Mouse (Mus musculus) lung, postnatal 4 days (tissue): Measurements from ENCODE around the gene Dnah17.

Experiments used
- DNase-seq, 2 experiments: peaks; one replicate each; pipeline ENCODE4 v3.0.0; 2021

Gene Dnah17

DNA sequence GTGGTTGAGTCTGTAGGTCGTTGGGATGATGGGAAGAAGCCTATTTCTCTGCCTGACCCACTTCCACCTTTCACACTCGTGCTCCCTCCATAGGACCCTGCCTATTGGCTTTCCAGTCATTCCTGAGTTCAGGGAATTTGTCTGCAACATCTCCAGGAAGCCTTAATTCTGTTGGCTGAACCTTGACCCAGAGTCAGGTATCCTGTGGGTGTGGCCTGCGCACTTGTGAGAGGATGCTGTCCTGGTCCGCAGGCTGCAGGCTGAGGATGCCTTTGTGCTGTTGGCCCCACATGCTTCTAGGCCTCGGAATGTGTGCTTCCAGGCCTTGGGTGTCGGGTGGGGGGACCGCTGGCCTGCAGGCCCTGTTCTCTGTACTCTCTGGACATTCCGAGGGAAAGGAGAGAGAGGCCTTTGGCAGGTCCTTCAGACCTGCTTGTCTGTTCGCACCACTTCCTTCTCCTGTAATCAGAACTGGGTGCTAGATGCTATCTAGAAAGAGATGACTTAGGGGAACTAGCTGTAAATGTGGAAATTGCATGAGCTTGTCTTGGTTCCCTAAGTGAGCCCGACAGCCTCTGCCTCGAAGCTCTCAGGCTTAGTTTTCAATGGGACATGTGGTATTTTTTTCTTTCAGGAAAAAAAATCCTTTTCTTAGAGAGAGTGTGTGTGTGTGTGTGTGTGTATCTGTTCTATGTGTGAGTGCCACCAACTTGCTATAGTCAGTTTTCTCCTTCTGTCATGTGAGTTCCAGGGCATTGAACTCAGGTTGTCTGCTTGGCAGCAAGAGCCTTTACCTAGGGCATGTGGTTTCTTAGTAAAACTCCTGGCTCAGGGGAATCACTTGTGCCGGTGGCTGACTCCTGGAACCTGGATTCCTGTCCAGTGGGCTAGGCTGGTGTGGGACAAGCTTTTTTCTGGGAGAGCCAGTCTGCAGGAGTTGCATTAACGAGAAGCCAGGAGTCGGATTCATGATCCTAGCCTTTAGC lies 137.0 kb downstream of the Dnah17 start:
- no peak for DNase-seq

DNA sequence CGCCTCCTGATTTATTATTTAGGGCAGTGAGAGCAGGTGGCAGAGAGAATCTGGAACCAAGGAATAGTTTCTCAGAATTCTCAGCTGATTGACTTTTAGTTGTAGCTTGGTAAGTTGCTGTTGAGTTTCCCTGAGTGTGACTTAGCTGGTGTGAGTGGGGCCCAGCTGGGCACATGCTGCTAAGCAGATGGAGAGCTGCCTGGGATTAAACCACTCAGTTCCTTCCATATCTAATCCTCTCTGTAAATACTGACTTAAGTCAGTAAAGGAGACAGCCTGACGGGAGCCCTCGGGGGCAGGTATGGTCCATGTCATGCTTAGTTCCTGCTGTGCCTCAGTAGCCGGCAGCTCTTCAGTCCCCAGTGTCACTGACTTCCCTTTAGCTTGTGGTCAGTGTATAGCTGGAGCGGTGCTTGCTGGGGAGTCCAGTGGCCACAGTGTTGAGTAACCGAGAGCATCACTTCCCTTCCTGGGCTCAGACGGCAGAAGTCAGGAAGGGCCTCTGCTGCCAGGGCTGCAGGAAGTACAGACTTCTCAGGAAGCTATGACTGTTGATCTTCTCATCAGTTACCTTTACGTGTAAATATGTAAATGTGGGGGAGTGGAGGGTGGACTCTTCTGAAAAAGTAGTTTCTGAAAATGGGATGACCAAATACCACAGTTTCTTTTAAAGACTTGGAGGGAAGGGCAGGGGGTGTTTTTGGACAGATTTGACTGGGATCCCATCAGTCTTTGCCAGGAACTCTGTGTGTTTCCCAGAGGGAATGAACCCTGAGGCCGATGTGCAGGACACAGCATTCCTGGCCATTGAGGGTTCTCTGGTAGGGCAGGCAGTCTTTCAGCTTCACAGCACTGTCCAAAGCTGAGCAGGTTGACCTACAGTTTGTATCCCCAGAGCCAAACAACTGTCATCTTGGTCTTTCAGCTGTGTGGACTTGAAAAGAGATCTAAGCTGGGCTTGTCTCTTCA lies 138.6 kb downstream of the Dnah17 start:
- DNase-seq = peak; percentile 73 to 81

DNA sequence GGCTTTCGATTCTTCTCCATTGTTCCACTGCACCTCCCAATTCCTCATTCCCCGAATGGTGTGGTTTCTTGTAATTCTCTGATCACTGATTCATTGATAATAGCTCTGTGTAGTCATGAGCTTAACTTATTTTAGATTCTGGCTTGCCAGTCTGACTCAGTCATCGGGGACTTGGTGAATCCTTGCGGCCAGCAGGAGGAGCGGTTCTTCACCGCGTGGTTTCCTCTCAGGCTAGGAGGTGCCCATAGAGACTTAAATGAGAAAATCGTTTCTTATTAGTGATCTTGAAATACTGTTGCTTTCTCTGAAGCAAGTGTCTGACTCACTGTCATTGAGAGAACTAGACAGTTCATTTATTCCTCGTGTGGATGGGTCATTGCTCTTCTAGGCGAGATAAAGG lies 140.5 kb downstream of the Dnah17 start:
- no peak for DNase-seq

DNA sequence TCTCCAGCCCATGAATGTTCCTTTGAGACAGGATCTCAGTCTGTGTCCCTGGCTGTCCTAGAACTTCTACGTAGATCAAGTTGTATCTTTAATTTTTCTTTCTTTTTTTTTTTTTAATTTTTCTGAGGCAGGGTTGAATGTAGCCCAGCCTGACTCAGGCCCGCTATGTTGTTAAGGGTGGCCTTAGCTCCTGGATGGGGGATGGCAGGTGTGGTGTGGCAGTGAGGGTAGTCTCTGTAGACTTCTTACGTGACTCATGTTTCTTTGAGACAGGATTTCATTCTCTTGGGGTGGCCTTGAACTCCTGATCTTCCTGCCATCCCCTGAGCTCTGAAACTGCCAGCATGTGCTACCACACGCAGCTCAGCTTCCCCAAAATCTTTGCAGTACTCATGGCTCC lies 141.2 kb downstream of the Dnah17 start:
- no peak for DNase-seq

DNA sequence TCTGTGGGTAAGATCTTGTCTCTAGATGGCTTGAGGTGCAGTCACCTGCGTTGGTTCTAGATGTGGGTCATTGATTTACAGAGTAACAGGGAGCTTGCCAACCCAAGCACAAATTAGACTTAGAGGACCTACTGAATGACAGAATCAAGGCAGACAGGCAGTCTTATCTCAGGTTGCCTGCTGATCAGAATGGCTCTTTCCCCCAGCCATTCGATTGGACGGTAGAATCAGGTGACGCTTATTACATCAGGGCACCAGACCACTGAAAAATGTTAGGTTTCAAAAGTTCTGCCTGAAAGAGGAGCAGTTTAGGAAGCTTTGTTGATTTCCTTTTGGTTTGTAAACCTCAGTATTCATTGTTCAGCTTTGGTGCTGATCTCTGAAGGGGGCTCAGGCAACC lies 142.5 kb downstream of the Dnah17 start:
- peak in 1 of 2 experiments; percentile 26 for DNase-seq

DNA sequence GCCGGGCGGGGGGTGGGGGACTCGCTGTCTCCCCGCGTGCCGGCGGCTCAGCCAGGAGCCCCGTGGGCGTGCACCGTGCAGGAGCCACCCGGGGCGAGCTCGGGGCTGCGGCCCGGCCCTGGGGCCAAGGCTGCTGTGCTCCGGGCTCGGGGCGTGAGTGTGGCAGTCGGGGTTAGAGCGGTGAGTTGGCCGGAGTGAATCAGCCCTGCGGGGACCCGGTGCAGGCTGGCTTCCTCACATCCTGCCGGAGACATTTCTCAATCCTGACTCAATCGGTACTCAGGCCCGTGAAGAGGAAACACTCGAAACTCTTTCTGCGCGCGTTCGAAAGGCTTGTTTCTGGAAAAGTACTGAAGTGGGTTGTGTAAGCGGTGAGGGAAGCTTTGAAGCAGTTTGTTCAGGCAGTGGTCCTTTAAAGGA lies 143.4 kb downstream of the Dnah17 start:
- DNase-seq = peak; percentile 84 to 86

DNA sequence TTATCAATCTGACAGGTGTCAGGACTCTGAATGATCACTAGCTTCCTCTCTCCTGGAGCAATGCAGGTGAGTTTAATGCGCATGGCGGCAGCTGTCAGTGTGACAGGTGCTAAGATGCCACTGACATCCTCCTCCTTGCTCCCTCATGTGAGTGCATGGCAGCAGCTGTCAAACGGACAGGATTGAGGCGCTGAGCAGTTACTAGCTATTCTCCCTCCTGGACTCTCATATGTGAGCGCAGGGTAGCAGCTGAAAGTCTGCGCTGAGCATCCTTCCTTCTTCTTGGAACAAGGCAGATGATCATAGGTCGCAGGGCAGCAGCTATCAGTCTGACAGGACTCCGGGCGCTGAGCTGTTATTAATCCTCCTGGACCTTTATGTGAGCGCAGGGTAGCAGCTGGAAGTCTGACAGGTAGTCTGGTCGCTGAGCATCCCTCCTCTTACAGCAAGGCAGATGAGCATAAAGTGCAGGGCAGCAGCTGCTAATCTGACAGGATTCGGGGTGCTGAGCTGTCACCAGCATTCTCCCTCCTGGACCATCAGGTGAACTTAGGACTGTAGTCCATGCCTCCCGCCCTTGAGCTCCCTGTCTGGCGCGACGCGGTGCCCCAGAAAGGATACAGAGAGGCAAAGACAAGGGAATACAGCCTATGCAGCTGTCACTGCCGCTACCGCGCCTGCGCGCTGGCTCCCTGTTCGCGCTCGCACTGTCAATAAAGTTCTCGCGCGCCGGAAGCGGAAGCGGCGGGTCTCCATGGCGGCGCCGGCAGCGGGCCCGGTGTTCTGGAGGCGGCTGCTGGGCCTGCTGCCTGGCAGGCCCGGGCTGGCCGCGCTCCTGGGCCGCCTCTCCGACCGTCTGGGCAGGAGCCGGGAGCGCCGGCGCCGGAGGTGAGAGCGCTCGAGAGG lies 144.1 kb downstream of the Dnah17 start, which contains the start of gene Pgs1:
Gene Pgs1 (plus strand): TSS at position 167 of the 906 bp plus-strand sequence.
- DNase-seq = peak; percentile 94 to 95

DNA sequence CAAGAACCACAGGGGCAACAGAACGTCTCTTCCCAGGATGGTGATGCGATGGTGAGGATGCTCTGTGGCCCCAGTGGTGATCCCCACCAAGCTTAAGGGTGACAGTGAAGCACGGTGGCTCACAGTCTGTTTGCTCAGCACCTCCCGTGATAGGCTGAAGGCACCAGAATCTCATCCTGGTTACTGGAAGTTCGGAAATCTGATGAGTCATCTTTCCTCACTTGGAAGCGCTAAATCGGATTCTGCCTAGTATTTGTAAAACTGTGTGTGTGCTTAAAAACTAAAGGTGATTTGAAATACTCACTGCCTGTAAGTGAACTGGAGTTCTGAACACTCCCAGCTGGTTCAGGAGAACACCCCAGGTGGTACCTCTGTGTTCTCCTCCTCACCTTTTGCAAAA lies 146.7 kb downstream of the Dnah17 start:
- DNase-seq = no peak

DNA sequence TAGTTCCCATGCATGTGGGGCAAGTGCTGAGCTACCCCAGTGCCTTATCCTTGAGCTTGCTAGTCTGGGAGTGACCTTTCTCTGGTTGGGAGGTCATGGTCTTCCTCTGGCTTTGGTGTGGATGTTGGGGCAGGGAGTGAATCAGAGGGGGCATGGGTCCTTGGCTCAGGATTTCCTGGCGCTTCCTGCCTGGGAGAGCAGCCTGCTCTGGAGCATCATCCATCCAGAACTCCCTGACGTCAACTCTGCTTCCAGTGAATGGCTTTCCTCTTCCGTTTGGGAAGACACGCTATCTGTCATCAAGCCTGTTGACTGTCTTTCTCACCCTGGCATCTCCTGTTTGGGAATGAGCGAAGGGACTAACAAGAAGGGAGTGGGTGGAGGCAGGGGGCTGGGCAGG lies 148.0 kb downstream of the Dnah17 start:
- DNase-seq = peak; percentile 57 to 77

DNA sequence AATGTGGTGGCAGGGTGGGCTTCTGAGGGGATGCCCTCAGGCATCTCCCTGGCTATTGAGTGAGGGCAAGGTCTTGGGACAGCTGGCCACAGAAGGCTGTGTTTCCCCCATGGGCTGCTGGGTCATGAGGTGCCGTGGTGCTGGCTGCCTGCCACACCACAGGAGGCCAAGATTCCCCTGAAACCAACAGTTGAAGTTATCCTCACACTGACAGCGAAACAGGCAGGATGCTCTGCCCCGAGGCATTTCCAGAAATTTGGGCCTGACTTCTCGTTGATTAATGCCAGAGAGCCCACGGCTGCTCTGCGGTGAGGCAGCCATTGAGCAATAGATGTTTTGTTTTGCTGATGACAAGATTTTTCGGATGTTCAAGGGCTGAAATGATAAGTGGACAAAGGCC lies 151.0 kb downstream of the Dnah17 start:
- DNase-seq = peak in 1 of 2 experiments; percentile 47

DNA sequence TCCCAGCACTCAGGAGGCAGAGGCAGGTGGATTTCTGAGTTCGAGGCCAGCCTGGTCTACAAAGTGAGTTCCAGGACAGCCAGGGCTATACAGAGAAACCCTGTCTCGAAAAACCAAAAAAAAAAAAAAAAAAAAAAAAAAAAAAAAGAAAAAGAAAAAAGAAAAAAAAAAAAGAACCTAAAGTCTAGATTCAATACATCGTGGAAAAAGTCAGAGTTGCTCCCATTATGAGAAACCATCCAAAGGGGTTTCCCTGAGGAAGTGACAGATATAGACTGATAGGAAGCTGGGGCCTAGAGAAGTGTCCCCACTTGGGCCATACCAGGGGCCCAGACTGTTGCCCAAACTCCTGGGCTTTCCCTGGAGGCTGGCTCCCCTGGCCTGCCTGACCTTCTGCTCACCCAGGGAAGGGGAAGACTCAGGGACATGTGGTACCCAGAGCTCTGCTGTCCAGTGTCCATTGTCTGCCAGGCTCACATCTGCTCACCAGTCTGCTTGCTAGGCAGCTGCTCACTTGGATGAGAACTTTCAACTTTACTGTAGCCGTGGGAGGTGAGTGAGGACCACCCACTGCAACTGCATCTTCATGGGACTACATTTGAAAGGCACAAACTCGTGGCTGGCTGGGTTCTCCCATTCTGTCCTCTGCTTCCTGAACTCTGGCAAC lies 152.6 kb downstream of the Dnah17 start:
- DNase-seq = no peak

DNA sequence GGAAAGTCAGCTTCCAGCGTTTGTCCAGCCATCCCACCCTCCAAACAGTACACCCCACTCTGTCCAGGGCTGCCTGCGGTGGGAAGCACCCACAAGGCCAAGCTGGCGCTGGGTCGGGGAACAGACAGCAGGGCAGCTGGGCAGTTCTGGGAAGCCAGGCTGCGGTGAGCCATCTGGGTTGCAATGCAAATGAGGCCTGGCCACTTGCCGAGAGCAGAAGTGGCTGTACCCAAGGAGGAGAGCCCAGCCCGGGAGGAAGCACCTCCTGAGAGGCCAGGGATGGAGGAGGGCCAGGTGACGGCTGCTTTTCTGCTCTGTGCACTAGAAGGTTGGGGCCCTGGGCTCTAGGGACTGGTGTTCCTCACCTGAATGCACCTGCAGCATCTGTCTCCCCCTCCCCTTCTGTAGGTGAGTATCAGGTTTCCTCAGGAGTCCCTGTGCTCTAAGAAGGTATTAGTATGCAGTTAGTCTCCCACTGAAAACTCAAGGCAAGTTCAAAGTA lies 154.3 kb downstream of the Dnah17 start:
- DNase-seq = peak; percentile 84 to 89

DNA sequence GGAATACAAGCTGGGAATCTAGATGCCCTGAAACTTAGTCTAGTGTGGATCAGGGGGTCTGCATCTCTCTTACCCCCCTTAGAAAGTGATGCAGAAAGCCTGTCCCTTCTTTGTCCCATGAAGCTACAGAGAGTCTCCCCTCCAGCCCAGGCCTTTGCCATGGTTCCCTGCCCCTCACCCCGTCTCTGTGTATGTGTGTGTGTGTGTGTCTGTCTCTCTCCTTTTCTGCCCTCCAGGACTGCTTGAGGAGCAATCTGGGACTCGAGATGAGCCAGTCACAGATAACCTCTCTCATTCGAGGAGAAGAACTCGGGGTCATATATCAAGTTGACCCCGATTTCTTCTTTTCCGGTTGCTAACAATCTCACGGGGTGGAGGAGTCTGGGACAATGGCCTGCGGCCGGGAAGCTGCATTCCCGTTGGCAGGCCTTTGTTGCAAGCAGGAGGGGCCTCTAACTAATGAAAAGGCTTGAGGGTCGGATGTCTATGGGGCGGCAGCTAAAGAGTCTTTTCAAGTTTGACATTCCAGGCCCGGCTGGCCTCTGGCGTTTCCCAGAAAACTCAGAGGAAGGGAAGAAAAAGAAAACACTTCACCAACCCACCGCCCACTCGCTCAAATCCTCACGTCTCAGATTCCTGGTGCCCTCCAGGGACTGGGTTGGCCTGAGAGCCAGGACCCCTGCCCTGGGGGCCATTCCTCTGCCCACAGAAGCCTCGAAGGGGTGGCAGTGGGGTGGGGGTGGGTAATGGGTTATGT lies 155.0 kb downstream of the Dnah17 start:
- peak; percentile 33 to 63 for DNase-seq

DNA sequence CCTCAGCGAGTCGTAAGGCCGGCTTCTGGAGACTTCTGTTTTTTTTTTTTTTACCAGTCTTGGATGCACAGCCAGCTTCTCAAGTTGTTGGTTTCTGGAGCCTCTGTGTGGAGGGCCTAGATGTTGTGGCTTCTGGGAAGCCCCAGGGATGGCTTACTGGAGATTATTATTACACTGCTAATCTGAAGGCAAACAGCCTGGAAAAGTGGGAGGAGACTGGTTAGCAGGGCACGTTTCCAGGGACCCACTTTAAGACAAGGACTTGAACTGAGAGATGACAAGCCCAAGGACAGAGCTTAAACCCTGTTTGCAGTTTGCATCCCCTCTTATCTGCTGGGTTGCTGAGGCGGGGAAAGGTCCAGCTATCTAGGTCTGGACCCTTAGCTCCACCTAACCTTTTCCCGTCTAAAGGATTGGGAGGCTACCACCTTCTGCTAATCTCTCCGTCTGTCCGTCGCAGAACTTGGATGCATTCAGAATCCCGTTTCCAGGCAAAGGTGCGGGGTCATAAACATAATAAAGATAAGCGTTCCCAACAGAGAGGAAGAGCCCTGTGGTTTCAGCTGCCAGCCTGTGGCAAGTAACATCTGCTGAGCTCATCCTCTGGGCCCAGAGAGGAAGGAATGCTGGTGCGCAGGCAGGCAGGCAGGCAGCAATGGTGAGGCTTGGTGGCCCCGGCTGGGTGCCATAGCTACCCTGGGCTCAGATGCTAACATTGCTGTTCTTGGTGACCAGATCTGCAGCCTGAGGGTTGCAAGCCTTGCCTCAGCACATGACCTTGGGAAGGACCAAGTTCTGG lies 155.9 kb downstream of the Dnah17 start:
- DNase-seq = no peak

DNA sequence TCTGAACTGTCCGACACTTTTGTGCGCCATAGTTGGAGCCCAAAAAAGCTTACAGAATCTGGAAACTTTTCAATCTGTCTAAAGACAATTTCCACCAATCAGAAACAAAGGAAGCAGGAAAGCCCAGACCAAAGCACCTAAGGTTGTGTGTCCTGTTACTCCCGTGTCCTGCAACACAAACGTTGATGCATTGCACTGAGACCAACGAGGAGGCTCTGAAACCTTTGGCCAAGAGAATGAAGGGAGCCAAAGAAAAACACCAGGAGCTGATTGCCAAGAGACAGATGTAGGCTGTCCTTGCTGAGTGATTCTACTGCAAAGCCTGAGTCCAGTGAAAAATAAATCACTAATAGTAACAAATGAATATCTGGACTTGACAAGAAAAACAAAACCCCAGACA lies 156.9 kb downstream of the Dnah17 start:
- no peak for DNase-seq

DNA sequence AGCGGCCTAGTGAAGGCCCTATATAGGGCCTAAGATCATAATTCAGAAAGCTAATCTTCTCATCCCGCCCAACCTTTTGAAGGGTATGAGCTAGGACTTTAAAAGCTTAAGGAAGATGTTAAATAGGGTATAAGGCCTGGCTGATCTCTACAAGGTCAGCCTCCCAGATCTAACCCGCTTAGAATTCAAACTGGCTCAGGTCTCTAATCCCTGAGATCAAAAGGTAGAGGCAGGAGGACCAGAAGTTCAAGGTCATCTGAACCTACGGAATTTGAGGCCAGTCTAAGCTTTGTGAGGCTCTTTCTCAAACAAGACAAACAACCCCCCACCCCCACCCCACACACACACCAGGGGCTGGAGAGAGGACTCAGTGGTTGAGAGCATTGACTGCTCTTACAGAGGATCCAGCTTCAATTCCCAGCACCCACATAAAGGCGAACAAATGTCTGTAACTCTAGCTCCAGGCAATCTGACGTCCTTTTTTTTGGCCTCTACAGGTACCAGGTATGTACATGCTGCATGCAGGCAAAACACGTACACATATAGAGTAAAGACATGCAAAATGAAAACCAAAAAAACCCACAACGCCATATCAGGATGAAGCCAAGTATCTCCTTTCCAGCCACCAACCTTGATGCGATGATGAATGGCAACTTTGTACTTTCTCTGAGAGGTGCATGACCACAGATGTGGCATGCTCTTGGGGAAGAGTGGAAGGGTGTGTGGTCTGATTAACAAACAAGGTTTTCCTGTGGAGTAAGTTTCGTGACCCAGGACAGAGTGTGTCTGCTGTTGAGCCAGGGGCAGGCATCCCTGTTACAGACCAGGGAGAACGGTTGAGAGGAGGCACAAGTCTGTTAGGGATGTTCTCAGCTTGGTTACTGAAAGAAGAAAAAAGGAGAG lies 157.5 kb downstream of the Dnah17 start:
- DNase-seq = no peak
